Mouse (Mus musculus): ENCODE results near the gene Serac1. TPM values are rescaled to one million over a fixed set of nuclear protein-coding genes. Genes with fewer than 3 reads are reported as not detected.
"Not testable (repeated sequence)": the region's sequence is repeated elsewhere in the genome, so short reads cannot be mapped to it uniquely, and the experiment has no call there.

The Serac1 gene
- polyA plus RNA-seq, 1 experiment: 4.1 TPM

DNA sequence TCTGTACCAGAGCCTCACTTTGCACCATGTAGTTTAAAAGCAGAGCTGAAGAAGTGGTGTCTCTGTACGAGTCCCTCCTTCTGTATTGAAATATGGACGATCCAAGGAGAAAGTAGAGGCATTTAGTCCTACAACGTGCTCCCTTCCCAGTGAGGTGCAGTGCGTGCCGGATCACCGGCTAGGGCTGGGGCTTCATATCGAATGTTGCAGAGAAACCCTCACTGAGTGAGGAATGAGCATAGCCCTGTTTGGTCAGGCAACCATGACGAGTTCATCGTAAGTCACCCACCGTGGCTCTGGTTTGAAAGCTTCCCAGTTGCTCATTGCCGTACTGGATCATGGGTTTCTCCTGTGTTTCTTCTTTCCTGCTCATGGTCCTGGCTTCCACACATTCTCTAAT lies 42.7 kb downstream of the Serac1 start:
- no peak for DNase-seq
- WGBS: 34% methylated on average over 11 of the region's 11 CpGs
- H3K27me3 ChIP-seq (replicated peaks; ENCODE audit: control insufficient read depth, insufficient read depth, low read length): no peaks in the 10 kb centered on the region
- no peaks in the 10 kb centered on the region for H3K36me3 ChIP-seq (ENCODE audit: control insufficient read depth, insufficient read depth, low read length)
- no peaks in the 10 kb centered on the region for H3K4me1 ChIP-seq (ENCODE audit: control insufficient read depth, insufficient read depth, low read length)
- TF ChIP-seq CTCF (conservative IDR thresholded peaks at IDR 0.05; ENCODE audit: insufficient read depth, insufficient read length, low read depth, low read length) (no peak), POLR2A (IDR thresholded peaks at IDR 0.05; ENCODE audit: low read depth, low read length) (no peak)
- H3K27ac ChIP-seq (ENCODE audit: insufficient read depth, low read depth, low read length): no peak overlapping the region
- no peak overlapping the region for H3K4me3 ChIP-seq (ENCODE audit: insufficient read depth, low read depth, low read length)

DNA sequence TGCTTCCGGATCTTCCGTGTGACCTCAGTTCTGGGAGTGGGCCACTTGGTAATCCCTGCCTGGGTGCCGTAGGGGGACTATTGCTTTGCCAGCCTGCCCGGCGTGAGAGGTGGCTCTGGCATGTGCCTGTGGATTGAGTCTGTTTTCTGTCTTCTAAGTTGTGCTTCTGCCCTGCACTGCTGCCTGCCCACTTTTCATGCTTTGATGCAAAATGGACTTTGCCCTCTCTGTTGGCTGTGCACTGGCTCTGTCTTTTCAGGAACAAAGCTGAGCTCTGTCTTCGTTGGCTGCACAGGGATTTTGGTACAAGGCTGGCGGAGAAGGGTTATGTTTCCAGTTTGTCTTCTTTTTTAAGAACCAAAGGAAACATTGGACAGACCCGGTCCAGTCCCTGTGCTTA lies 43.1 kb downstream of the Serac1 start:
- H3K4me3 ChIP-seq (ENCODE audit: insufficient read depth, low read depth, low read length): no peak overlapping the region
- TF ChIP-seq CTCF (conservative IDR thresholded peaks at IDR 0.05; ENCODE audit: insufficient read depth, insufficient read length, low read depth, low read length) (no peak), POLR2A (IDR thresholded peaks at IDR 0.05; ENCODE audit: low read depth, low read length) (no peak)
- no peak overlapping the region for H3K27ac ChIP-seq (ENCODE audit: insufficient read depth, low read depth, low read length)
- peak; percentile 82 for DNase-seq
- 66% methylated on average over 8 of the region's 8 CpGs for WGBS
- no peaks in the 10 kb centered on the region for H3K36me3 ChIP-seq (ENCODE audit: control insufficient read depth, insufficient read depth, low read length)
- H3K27me3 ChIP-seq (replicated peaks; ENCODE audit: control insufficient read depth, insufficient read depth, low read length): no peaks in the 10 kb centered on the region
- no peaks in the 10 kb centered on the region for H3K4me1 ChIP-seq (ENCODE audit: control insufficient read depth, insufficient read depth, low read length)

DNA sequence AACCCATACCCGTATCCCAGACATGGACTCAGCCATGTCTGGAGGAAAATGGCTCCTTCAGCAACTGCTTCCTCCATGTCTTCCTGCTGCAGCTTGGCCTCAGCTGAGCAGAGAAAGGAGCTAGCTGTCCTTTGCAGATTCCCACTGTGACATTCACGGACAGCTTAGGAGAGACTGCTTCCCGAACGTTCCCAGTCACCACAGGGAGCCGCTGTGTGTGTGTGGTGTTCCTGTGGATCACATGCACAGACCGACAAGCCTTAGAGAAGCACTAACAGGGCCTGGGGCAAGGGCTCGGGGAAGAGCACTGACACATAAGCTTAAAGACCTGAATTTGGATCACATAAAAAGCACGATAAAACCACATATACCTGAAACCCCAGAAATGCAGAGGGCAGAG lies 43.9 kb downstream of the Serac1 start:
- Histone ChIP-seq H3K27me3 (replicated peaks; ENCODE audit: control insufficient read depth, insufficient read depth, low read length) (no peaks in the 10 kb centered on the region), H3K36me3 (ENCODE audit: control insufficient read depth, insufficient read depth, low read length) (no peaks in the 10 kb centered on the region), H3K4me1 (ENCODE audit: control insufficient read depth, insufficient read depth, low read length) (no peaks in the 10 kb centered on the region), H3K4me3 (ENCODE audit: insufficient read depth, low read depth, low read length) (no peak overlapping the region), H3K27ac (ENCODE audit: insufficient read depth, low read depth, low read length) (no peak overlapping the region)
- TF ChIP-seq POLR2A (IDR thresholded peaks at IDR 0.05; ENCODE audit: low read depth, low read length) (no peak), CTCF (conservative IDR thresholded peaks at IDR 0.05; ENCODE audit: insufficient read depth, insufficient read length, low read depth, low read length) (no peak)
- DNase-seq: no peak
- WGBS: 78% methylated on average over 8 of the region's 8 CpGs

DNA sequence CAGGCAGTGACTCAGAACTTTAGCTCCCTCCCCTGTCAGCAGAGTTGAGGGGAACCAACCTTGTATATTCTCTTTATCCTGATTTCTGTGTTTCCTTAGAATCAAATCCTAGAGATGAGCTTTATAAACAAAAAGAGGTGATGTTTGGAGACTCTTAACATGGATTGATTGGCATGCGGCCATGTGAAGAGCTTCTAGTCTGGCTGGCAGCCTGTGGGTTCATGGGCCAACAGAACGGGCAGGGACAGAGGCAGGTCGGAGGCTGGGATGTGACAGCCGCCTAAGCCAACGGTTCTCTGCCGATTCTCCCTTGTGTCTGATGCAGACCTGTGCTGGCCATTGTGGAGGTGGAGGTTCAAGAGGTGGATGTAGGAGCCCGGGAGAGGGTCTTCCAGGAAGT lies 53.7 kb downstream of the Serac1 start:
- DNase-seq: no peak
- no peak for TF ChIP-seq CTCF (conservative IDR thresholded peaks at IDR 0.05; ENCODE audit: insufficient read depth, insufficient read length, low read depth, low read length)
- TF ChIP-seq POLR2A (IDR thresholded peaks at IDR 0.05; ENCODE audit: low read depth, low read length): no peak
- H3K4me3 ChIP-seq (ENCODE audit: insufficient read depth, low read depth, low read length): no peak overlapping the region
- no peak overlapping the region for H3K27ac ChIP-seq (ENCODE audit: insufficient read depth, low read depth, low read length)
- no peaks in the 10 kb centered on the region for H3K27me3 ChIP-seq (replicated peaks; ENCODE audit: control insufficient read depth, insufficient read depth, low read length)
- no peaks in the 10 kb centered on the region; the same call in 1 of the 2 replicates for H3K4me1 ChIP-seq (ENCODE audit: control insufficient read depth, insufficient read depth, low read length)
- no peaks in the 10 kb centered on the region for H3K36me3 ChIP-seq (ENCODE audit: control insufficient read depth, insufficient read depth, low read length)
- 83% methylated on average over 7 of the region's 7 CpGs for WGBS

DNA sequence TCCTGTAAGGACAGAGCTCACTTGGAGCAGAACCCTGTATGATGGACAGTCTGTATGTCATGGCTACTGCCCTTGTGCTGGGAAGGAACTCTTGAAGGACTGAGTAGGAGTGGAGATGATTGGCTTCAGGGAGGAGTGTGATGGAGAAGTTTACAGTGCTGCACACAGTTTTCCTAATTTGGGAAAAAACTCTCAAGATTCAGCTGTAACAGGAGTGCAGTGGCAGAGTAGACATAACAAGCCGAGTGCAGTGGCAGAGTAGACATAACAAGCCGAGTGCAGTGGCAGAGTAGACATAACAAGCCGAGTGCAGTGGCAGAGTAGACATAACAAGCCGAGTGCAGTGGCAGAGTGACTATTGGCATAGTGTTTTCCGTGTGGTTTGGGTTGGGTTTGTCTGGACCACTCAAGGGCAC lies 58.2 kb downstream of the Serac1 start:
- H3K4me1 ChIP-seq (ENCODE audit: control insufficient read depth, insufficient read depth, low read length); H3K27me3 ChIP-seq (replicated peaks; ENCODE audit: control insufficient read depth, insufficient read depth, low read length); H3K36me3 ChIP-seq (ENCODE audit: control insufficient read depth, insufficient read depth, low read length): not testable (repeated sequence)
- DNase-seq: peak; percentile 12
- 37% methylated on average over 5 of the region's 5 CpGs for WGBS
- H3K4me3 ChIP-seq (ENCODE audit: insufficient read depth, low read depth, low read length): peak overlapping the region; percentile 31; the same call in 1 of the 2 replicates
- peak overlapping the region; percentile 43; the same call in 1 of the 2 replicates for H3K27ac ChIP-seq (ENCODE audit: insufficient read depth, low read depth, low read length)

DNA sequence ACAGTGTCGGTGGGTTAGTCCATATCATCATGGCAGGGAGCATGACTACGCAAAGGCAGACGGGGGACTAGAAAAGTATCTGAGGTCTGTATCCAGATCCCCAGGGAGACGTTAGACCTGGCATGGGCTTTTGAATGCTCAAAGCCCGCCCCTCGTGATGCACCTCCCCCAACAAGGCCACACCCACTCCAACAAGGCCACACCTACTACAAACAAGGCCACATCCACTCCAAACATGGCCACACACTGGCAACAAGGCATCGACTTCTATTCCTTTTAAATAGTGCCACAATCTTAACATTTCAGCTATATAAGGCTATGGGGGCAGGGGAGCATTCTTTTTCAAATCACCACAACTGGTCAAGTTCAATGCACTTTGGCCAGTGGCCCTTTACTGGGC lies 58.9 kb downstream of the Serac1 start:
- TF ChIP-seq POLR2A (IDR thresholded peaks at IDR 0.05; ENCODE audit: low read depth, low read length) (no peak), CTCF (conservative IDR thresholded peaks at IDR 0.05; ENCODE audit: insufficient read depth, insufficient read length, low read depth, low read length) (no peak)
- H3K27me3 ChIP-seq (replicated peaks; ENCODE audit: control insufficient read depth, insufficient read depth, low read length): no peaks in the 10 kb centered on the region
- DNase-seq: peak; percentile 44
- H3K4me1 ChIP-seq (ENCODE audit: control insufficient read depth, insufficient read depth, low read length): no peaks in the 10 kb centered on the region; the same call in 1 of the 2 replicates
- no peaks in the 10 kb centered on the region for H3K36me3 ChIP-seq (ENCODE audit: control insufficient read depth, insufficient read depth, low read length)
- no peak overlapping the region for H3K4me3 ChIP-seq (ENCODE audit: insufficient read depth, low read depth, low read length)
- WGBS: 58% methylated on average over 7 of the region's 7 CpGs
- H3K27ac ChIP-seq (ENCODE audit: insufficient read depth, low read depth, low read length): no peak overlapping the region

DNA sequence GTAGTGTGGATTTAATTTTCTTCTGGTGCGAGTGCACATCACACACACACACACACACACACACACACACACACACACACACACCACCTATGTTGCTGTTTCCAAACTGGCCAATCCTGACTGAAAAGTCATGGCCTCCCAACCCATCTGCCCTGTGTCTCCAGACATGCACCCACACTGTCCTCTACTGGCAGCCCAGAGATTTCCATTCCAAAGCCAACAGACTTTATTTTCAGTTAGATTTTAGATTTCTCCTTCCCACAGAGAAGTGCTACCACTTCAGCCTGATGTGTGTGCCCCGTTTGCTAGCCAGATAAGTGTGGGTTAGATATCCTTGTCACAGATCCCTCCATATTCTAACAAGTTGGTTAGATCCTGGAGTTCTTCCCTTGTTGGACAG lies 59.8 kb downstream of the Serac1 start:
- no peak overlapping the region for H3K27ac ChIP-seq (ENCODE audit: insufficient read depth, low read depth, low read length)
- 62% methylated on average over 2 of the region's 2 CpGs for WGBS
- peak; percentile 86 for TF ChIP-seq CTCF (conservative IDR thresholded peaks at IDR 0.05; ENCODE audit: insufficient read depth, insufficient read length, low read depth, low read length)
- no peak for TF ChIP-seq POLR2A (IDR thresholded peaks at IDR 0.05; ENCODE audit: low read depth, low read length)
- H3K4me3 ChIP-seq (ENCODE audit: insufficient read depth, low read depth, low read length): no peak overlapping the region
- H3K4me1 ChIP-seq (ENCODE audit: control insufficient read depth, insufficient read depth, low read length): no peaks in the 10 kb centered on the region; the same call in 1 of the 2 replicates
- H3K27me3 ChIP-seq (replicated peaks; ENCODE audit: control insufficient read depth, insufficient read depth, low read length): no peaks in the 10 kb centered on the region
- H3K36me3 ChIP-seq (ENCODE audit: control insufficient read depth, insufficient read depth, low read length): no peaks in the 10 kb centered on the region
- peak; percentile 49 for DNase-seq

DNA sequence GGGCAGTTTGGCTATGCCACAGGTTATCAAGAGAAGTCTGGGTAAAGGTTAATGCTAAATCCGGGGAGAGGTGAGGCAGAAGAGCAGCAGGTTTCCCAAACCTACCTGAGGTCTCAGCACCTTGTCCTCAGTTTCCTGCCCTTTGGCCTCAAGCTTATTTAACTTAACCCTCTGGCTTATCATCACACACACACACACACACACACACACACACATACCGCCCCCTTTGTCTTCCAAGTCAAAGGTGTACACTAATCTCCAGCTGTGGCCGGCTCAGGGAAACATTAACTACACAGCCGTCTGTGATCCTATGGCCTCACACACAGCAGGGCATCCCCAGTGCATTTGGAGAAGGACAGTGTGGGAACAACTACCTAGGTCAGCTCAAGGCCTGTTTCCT lies 61.2 kb downstream of the Serac1 start:
- WGBS: 65% methylated on average over 4 of the region's 4 CpGs
- H3K4me1 ChIP-seq (ENCODE audit: control insufficient read depth, insufficient read depth, low read length): no peaks in the 10 kb centered on the region; the same call in 1 of the 2 replicates
- DNase-seq: peak; percentile 68
- H3K27ac ChIP-seq (ENCODE audit: insufficient read depth, low read depth, low read length): no peak overlapping the region
- H3K27me3 ChIP-seq (replicated peaks; ENCODE audit: control insufficient read depth, insufficient read depth, low read length): no peaks in the 10 kb centered on the region
- no peak overlapping the region for H3K4me3 ChIP-seq (ENCODE audit: insufficient read depth, low read depth, low read length)
- TF ChIP-seq CTCF (conservative IDR thresholded peaks at IDR 0.05; ENCODE audit: insufficient read depth, insufficient read length, low read depth, low read length): no peak
- TF ChIP-seq POLR2A (IDR thresholded peaks at IDR 0.05; ENCODE audit: low read depth, low read length): no peak
- no peaks in the 10 kb centered on the region for H3K36me3 ChIP-seq (ENCODE audit: control insufficient read depth, insufficient read depth, low read length)
